Mouse (Mus musculus) hindbrain, postnatal 0 days (tissue): ENCODE measurements at regions not wholly inside any gene's neighbourhood (a gene's known extent, or its start where the extent isn't known, plus 50 kb on each side); places are given as distances from the start of the nearest gene placed in this dataset.
"Not testable (repeated sequence)": the region's sequence is repeated elsewhere in the genome, so short reads cannot be mapped to it uniquely, and the experiment has no call there.

ENCODE experiments used
- ATAC-seq: fragments of 200-750 bp; cut with Nextera tagmentation; 2 replicates; pipeline ENCODE4 v1.8.0; 2017; ENCODE audit warnings: mild to moderate bottlenecking, moderate TSS enrichment, moderate library complexity
- DNase-seq: peaks from one replicate; pipeline ENCODE4 v3.0.0-alpha.2; 2015; ENCODE audit warnings: low spot score
- H3K27ac ChIP-seq: fragments of 300-500 bp; sonication (generic); 2 replicates; pipeline ENCODE4 v1.5.1; 2014; ENCODE audit warnings: mild to moderate bottlenecking
- H3K27me3 ChIP-seq: fragments of 300-500 bp; sonication (generic); 2 replicates; pipeline ENCODE4 v1.6.1; 2014; ENCODE audit warnings: low read length, mixed read lengths; ENCODE audit not compliant: insufficient read depth
- H3K36me3 ChIP-seq: fragments of 300-500 bp; sonication (generic); 2 replicates; pipeline ENCODE4 v1.6.1; 2014; ENCODE audit warnings: low read length, mixed read lengths; ENCODE audit not compliant: insufficient read depth
- H3K4me1 ChIP-seq: fragments of 300-500 bp; sonication (generic); 2 replicates; pipeline ENCODE4 v1.6.1; 2014; ENCODE audit warnings: antibody characterized with exemption, low read length, mixed read lengths; ENCODE audit not compliant: insufficient read depth
- H3K4me2 ChIP-seq: fragments of 300-500 bp; sonication (generic); 2 replicates; pipeline ENCODE4 v1.6.1; 2014; ENCODE audit warnings: low read depth, mild to moderate bottlenecking, low read length, moderate library complexity, mixed read lengths
- H3K4me3 ChIP-seq: fragments of 300-500 bp; sonication (generic); 2 replicates; pipeline ENCODE4 v1.5.1; 2014; ENCODE audit warnings: low read length
- H3K9ac ChIP-seq: fragments of 300-500 bp; sonication (generic); replicated peaks from 2 replicates; pipeline ENCODE4 v1.6.1; 2014; ENCODE audit warnings: mild to moderate bottlenecking, low read length, moderate library complexity, mixed read lengths
- H3K9me3 ChIP-seq: fragments of 300-500 bp; sonication (generic); 2 replicates; pipeline ENCODE4 v1.6.1; 2016; ENCODE audit warnings: low read length, mixed read lengths
- WGBS: fragments of 180-500 bp; shearing (Covaris S2); extraction: QIAGEN DNeasy Blood & Tissue Kit; methylation state at CpG from one replicate; pipeline ENCODE4 v1.1.7; 2014; 5-methylcytosine and 5-hydroxymethylcytosine counted together

DNA sequence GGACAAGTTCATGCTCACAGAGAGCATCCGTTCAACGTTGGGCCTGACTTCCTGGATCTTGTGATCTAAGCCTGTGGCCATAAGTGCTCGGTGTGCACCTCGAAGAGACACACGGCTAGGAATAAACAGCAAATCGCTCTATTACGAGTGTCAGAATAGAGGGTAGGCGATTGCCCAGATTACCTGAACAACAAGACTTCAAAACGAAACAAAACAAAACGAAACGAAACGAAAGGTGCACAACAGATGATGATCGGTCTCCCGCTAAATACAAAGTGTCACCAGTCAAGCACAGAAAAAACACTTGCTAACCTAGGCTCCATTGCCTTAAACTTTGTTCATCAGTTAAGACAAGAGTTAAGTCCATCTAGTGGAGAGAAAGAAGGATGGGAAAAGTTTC is 67.4 kb downstream of the Pdia4 start:
- not testable (repeated sequence) for H3K36me3 ChIP-seq, H3K9ac ChIP-seq, H3K27ac ChIP-seq, ATAC-seq, H3K27me3 ChIP-seq, H3K4me3 ChIP-seq, DNase-seq, H3K9me3 ChIP-seq, H3K4me1 ChIP-seq, H3K4me2 ChIP-seq
- 90% methylated on average over 8 of the region's 14 CpGs for WGBS

DNA sequence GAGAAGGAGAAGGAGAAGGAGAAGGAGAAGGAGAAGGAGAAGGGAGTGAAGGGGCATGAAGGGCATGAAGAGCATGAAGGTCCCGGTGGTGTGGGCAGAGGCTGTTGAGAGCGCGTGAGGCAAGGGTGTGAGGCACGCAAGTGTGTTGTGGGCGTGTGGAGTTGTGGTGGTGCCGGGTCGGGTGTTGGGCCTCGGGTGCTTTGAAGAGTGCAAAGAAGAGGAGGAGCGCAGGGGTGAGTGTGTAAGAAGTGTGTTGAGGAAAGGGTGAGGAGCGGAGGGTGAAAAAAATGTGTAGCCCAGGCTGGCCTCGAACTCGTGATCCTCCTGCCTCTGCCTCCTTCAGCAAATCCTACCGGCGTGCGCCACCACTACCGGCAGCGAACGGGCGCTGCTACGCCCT is 69.4 kb downstream of the Pdia4 start:
- not testable (repeated sequence) for H3K27ac ChIP-seq, H3K4me1 ChIP-seq, H3K9ac ChIP-seq, H3K27me3 ChIP-seq, ATAC-seq, H3K4me2 ChIP-seq, DNase-seq, H3K4me3 ChIP-seq, H3K9me3 ChIP-seq, H3K36me3 ChIP-seq
- no CpG with 5 or more reads among the region's 20 CpGs for WGBS

DNA sequence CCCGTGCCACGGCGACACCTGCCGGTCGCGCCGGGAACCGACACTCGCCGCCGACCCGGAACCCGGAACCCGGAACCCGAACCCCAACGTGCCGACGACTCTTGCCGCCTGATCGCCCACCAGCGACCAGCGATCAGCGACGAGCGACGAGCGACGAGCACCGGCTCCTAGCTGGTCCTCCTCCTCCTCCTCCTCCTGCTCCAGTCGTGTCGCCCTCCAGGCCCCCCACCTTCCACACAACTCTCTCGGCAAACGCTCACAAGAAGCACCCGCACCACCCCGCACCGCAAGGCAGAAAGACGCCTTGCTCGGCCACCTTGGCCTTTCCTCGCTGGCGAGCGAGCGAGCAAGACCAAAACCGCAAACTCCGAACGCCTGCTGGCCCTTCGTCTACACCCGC is 73.0 kb downstream of the Pdia4 start:
- Histone ChIP-seq H3K4me3 (peak overlapping the region; percentile 24; the same call in 1 of the 2 replicates), H3K27ac (peak overlapping the region; percentile 60; the same call in 1 of the 2 replicates), H3K4me2 (peak overlapping the region; percentile 33; the same call in 1 of the 2 replicates)
- H3K9me3 ChIP-seq, ATAC-seq, H3K4me1 ChIP-seq, H3K9ac ChIP-seq, H3K27me3 ChIP-seq, H3K36me3 ChIP-seq: not testable (repeated sequence)
- 2% methylated on average over 16 of the region's 47 CpGs for WGBS
- peak; percentile 15 for DNase-seq

DNA sequence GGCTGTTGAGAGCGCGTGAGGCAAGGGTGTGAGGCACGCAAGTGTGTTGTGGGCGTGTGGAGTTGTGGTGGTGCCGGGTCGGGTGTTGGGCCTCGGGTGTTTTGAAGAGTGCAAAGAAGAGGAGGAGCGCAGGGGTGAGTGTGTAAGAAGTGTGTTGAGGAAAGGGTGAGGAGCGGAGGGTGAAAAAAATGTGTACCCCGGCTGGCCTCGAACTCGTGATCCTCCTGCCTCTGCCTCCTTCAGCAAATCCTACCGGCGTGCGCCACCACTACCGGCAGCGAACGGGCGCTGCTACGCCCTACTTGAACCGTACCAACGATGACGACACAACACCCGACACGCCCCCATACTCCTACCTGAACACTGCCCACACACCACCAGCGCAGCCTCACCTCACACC is 73.5 kb downstream of the Pdia4 start:
- H3K4me1 ChIP-seq, DNase-seq, H3K9me3 ChIP-seq, H3K4me3 ChIP-seq, H3K9ac ChIP-seq, ATAC-seq, H3K27me3 ChIP-seq, H3K4me2 ChIP-seq, H3K36me3 ChIP-seq, H3K27ac ChIP-seq: not testable (repeated sequence)
- WGBS: 7% methylated on average over 8 of the region's 26 CpGs

DNA sequence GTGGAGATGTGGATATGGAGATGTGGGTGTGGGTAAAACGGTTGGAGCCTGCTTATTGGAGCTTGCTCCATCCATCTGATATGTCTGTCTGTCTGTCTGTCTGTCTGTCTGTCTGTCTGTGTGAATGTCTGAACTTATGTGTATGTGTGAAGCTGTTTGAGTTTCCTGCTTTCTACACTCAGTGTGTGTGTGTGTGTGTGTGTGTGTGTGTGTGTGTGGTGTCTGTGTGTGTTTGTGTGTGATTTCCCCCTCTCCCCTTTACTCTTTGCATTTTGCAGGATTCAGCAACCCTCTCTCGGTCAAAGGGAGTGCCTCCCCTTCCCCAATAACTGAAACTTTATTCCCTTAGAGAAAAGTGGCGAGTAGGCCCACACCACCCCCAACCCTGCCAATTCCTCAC is 75.3 kb downstream of the Pdia4 start:
- H3K9ac ChIP-seq, H3K27me3 ChIP-seq, H3K4me2 ChIP-seq, H3K4me3 ChIP-seq, DNase-seq, ATAC-seq, H3K27ac ChIP-seq, H3K36me3 ChIP-seq, H3K9me3 ChIP-seq, H3K4me1 ChIP-seq: not testable (repeated sequence)
- WGBS: no CpG with 5 or more reads among the region's 3 CpGs
